Mouse (Mus musculus): Measurements from ENCODE around the gene Lims1.

- TF ChIP-seq CTCF (IDR thresholded peaks at IDR 0.05; ENCODE audit: borderline replicate concordance, insufficient read depth, low read length): no peak
- TF ChIP-seq POLR2A (IDR thresholded peaks at IDR 0.05; ENCODE audit: low read depth, low read length): no peak
Measured at GRCm38 (mm10) chr10:58405285-58405948, 82.2 kb downstream of the Lims1 start.
